Mouse (Mus musculus): Measurements from ENCODE around the gene Ide.

- TF ChIP-seq CTCF (IDR thresholded peaks at IDR 0.05; ENCODE audit: borderline replicate concordance, extremely low read depth, insufficient read depth, insufficient read length) (no peak), POLR2A (IDR thresholded peaks at IDR 0.05; ENCODE audit: borderline replicate concordance, extremely low read depth, insufficient read depth, insufficient read length, poor library complexity, severe bottlenecking) (no peak)
Measured at GRCm38 (mm10) chr19:37307826-37308545, 29.7 kb downstream of the Ide start.

All from brain, embryonic 14.5 days (tissue).